Mouse (Mus musculus): Measurements from ENCODE around the gene Ciao2a. TPM values are rescaled to one million over a fixed set of nuclear protein-coding genes. Genes with fewer than 3 reads are reported as not detected.

The Ciao2a gene
- 126 TPM for polyA plus RNA-seq (2014; fragmentation: Illumina TruSeq; extraction: RNeasy Lipid Tissue Mini Kit (QIAGEN cat#74804); ENCODE audit: low read depth, low replicate concordance)

GRCm38 (mm10) chr9:66126456-66127192, at the start of gene Ciao2a, which contains the start of gene Snx1:
Gene Ciao2a, plus strand, starts transcription at chr9:66126611.
Gene Snx1, minus strand, starts transcription at chr9:66126587.

GRCm38 (mm10) chr9:66157958-66158830, 31.8 kb downstream of the Ciao2a start, which contains the start of gene Dapk2:
Gene Dapk2, plus strand, starts transcription at chr9:66158223.

Other genes starting within 250 kb of the Ciao2a start
- 0.73 TPM for gene Pclaf, start 236.4 kb upstream of the Ciao2a start, polyA plus RNA-seq (2014; fragmentation: Illumina TruSeq; extraction: RNeasy Lipid Tissue Mini Kit (QIAGEN cat#74804); ENCODE audit: low read depth, low replicate concordance)
- 53.4 TPM for gene Trip4, start 217.8 kb upstream of the Ciao2a start, polyA plus RNA-seq (2014; fragmentation: Illumina TruSeq; extraction: RNeasy Lipid Tissue Mini Kit (QIAGEN cat#74804); ENCODE audit: low read depth, low replicate concordance)
- gene Csnk1g1, start 217.7 kb upstream of the Ciao2a start, polyA plus RNA-seq (2014; fragmentation: Illumina TruSeq; extraction: RNeasy Lipid Tissue Mini Kit (QIAGEN cat#74804); ENCODE audit: low read depth, low replicate concordance), result 16.0 TPM
- gene Ppib, start 66.4 kb upstream of the Ciao2a start, polyA plus RNA-seq (2014; fragmentation: Illumina TruSeq; extraction: RNeasy Lipid Tissue Mini Kit (QIAGEN cat#74804); ENCODE audit: low read depth, low replicate concordance), result 218 TPM
- not detected for gene Snx22, start 56.9 kb upstream of the Ciao2a start, polyA plus RNA-seq (2014; fragmentation: Illumina TruSeq; extraction: RNeasy Lipid Tissue Mini Kit (QIAGEN cat#74804); ENCODE audit: low read depth, low replicate concordance)
- gene Snx1, start within 50 bp of the Ciao2a start, polyA plus RNA-seq (2014; fragmentation: Illumina TruSeq; extraction: RNeasy Lipid Tissue Mini Kit (QIAGEN cat#74804); ENCODE audit: low read depth, low replicate concordance), result 158 TPM
- 10.7 TPM for gene Dapk2, start 31.6 kb downstream of the Ciao2a start, polyA plus RNA-seq (2014; fragmentation: Illumina TruSeq; extraction: RNeasy Lipid Tissue Mini Kit (QIAGEN cat#74804); ENCODE audit: low read depth, low replicate concordance)
- 23.8 TPM for gene Herc1, start 223.8 kb downstream of the Ciao2a start, polyA plus RNA-seq (2014; fragmentation: Illumina TruSeq; extraction: RNeasy Lipid Tissue Mini Kit (QIAGEN cat#74804); ENCODE audit: low read depth, low replicate concordance)

Measured in kidney, adult 10 weeks (tissue).